Comparison of ENCODE assay signal across 9 mouse cellular contexts in genomic region chr10:84480667-84481326, GRCm38 (mm10). TPM values are rescaled to one million over a fixed set of nuclear protein-coding genes. Genes with fewer than 3 reads are reported as not detected.
A peak's percentile ranks its signal among the peaks of the same experiment; 100 is the strongest.
DNase-seq lines count a peak whose midpoint lies in the region; ATAC-seq and TF ChIP-seq lines count a peak whose summit lies in the region.
"Had no signal": no experiment of that assay in that cellular context is flagged by ENCODE, and none has a peak within 500 bp of the region (broad histone marks: within the 10 kb centered on the region; RNA-seq: fewer than 3 reads in every experiment).

No protein-coding gene starts in this region.

- no peak for DNase-seq in neural tube, embryonic 11.5 days (ENCODE audit: low spot score)
- DNase-seq in neural tube, embryonic 10.5 days (ENCODE audit: extremely low spot score, low spot score), result no peak
- peak; percentile 66 for DNase-seq in embryonic facial prominence, embryonic 14.5 days (ENCODE audit: low spot score)
- DNase-seq in heart, postnatal 14 days, result peak; percentile 46 to 49
- DNase-seq in frontal cortex, postnatal 25 days (ENCODE audit: low spot score in 2 of 2), result no peak
- DNase-seq in thymus, postnatal 0 days (ENCODE audit: low spot score), result no peak

- no peaks in the 10 kb centered on the region for H3K79me2 ChIP-seq in myocyte (ENCODE audit: control insufficient read depth, insufficient read depth)

- H3K9me3 ChIP-seq in neural tube, embryonic 11.5 days (ENCODE audit: control insufficient read depth, low read length), result no peaks in the 10 kb centered on the region
- H3K9me3 ChIP-seq in embryonic facial prominence, embryonic 14.5 days (ENCODE audit: control insufficient read depth, low read length), result no peaks in the 10 kb centered on the region
- H3K9me3 ChIP-seq: stomach, embryonic 15.5 days had no signal

- TF ChIP-seq POLR2A in myocyte (IDR thresholded peaks at IDR 0.05; ENCODE audit: insufficient read length, low read depth), result no peak

- WGBS in neural tube, embryonic 11.5 days, result 73% methylated on average over 8 of the region's 8 CpGs
- WGBS in embryonic facial prominence, embryonic 14.5 days, result 35% methylated on average over 8 of the region's 8 CpGs

- no peaks in the 10 kb centered on the region for H3K36me3 ChIP-seq in neural tube, embryonic 11.5 days (ENCODE audit: control insufficient read depth, insufficient read depth, low read length)
- H3K36me3 ChIP-seq in embryonic facial prominence, embryonic 14.5 days (ENCODE audit: control insufficient read depth, insufficient read depth, low read length), result no peaks in the 10 kb centered on the region
- H3K36me3 ChIP-seq in myocyte (ENCODE audit: control insufficient read depth, insufficient read depth), result no peaks in the 10 kb centered on the region
- H3K36me3 ChIP-seq: stomach, embryonic 15.5 days had no signal

- no peak overlapping the region for H3K4me2 ChIP-seq in neural tube, embryonic 11.5 days (ENCODE audit: low read depth)
- H3K4me2 ChIP-seq in embryonic facial prominence, embryonic 14.5 days (ENCODE audit: low read depth, low read length), result no peak overlapping the region
- H3K4me2 ChIP-seq in myocyte (ENCODE audit: low read depth), result peak overlapping the region; percentile 57
- H3K4me2 ChIP-seq: stomach, embryonic 15.5 days had no signal

- H3K27ac ChIP-seq in neural tube, embryonic 11.5 days (ENCODE audit: low read depth, low read length), result 0 out of 2 replicates have a peak overlapping the region, but pooled peaks have one; percentile 21
- H3K27ac ChIP-seq in embryonic facial prominence, embryonic 14.5 days (replicated peaks; ENCODE audit: low read depth, low read length), result no peak overlapping the region; the same call in 1 of the 2 replicates
- H3K27ac ChIP-seq: stomach, embryonic 15.5 days had no signal

- intact Hi-C loops in heart, postnatal 14 days (cut with DNase I), result no loop called here

- H3K4me3 ChIP-seq in neural tube, embryonic 11.5 days (ENCODE audit: low read depth, low read length), result no peak overlapping the region
- no peak overlapping the region for H3K4me3 ChIP-seq in embryonic facial prominence, embryonic 14.5 days (ENCODE audit: low read depth, low read length)
- H3K4me3 ChIP-seq in myocyte, result no peak overlapping the region
- H3K4me3 ChIP-seq: stomach, embryonic 15.5 days had no signal

- ATAC-seq in neural tube, embryonic 11.5 days (ENCODE audit: insufficient read depth, low FRiP score, low TSS enrichment), result no peak
- peak; percentile 55; the same call in 1 of the 2 replicates for ATAC-seq in embryonic facial prominence, embryonic 14.5 days (ENCODE audit: low read depth)
- no peak for ATAC-seq in CD4-positive, CD25-positive, alpha-beta regulatory T cell, adult 4 months

- H3K27me3 ChIP-seq in neural tube, embryonic 11.5 days (ENCODE audit: control insufficient read depth, insufficient read depth, low read length), result no peaks in the 10 kb centered on the region
- no peaks in the 10 kb centered on the region for H3K27me3 ChIP-seq in embryonic facial prominence, embryonic 14.5 days (replicated peaks; ENCODE audit: control insufficient read depth, insufficient read depth, low read length)
- H3K27me3 ChIP-seq in myocyte (ENCODE audit: control insufficient read depth, insufficient read depth, insufficient read length), result no peaks in the 10 kb centered on the region
- H3K27me3 ChIP-seq: stomach, embryonic 15.5 days had no signal

- H3ac ChIP-seq in myocyte (ENCODE audit: control insufficient read depth, insufficient read length), result no peak overlapping the region

- peaks cover 21% of the 10 kb centered on the region for H3K4me1 ChIP-seq in neural tube, embryonic 11.5 days (ENCODE audit: control insufficient read depth, insufficient read depth, low read length)
- 0 out of 2 replicates have a peak, but pooled peaks cover 15% of the 10 kb centered on the region for H3K4me1 ChIP-seq in embryonic facial prominence, embryonic 14.5 days (ENCODE audit: control insufficient read depth, insufficient read depth, low read length)

- H3K9ac ChIP-seq in neural tube, embryonic 11.5 days (ENCODE audit: low read length), result no peak overlapping the region
- H3K9ac ChIP-seq in embryonic facial prominence, embryonic 14.5 days (ENCODE audit: low read depth, low read length), result no peak overlapping the region
- H3K9ac ChIP-seq: stomach, embryonic 15.5 days had no signal

TF ChIP-seq in myocyte, 11 proteins besides CTCF, POLR2A, EP300 and RAD21:
- peak in 1 of 3 experiments; percentile 7 for TF ChIP-seq MYOD1 (IDR thresholded peaks at IDR 0.05; ENCODE audit: control insufficient read depth in 1 of 3, insufficient read length in 2 of 3, low read depth in 2 of 3)
- TF ChIP-seq TCF3 (IDR thresholded peaks at IDR 0.05; ENCODE audit: insufficient read length, low read depth), result no peak
- TF ChIP-seq CEBPB (IDR thresholded peaks at IDR 0.05; ENCODE audit: insufficient read depth, poor library complexity, severe bottlenecking), result peak; percentile 91

RNA-seq across cellular contexts. Expression of gene Nuak1, which starts 40.4 kb away (rescaled TPM):
- 3.3 and 3.7 TPM in 2 replicates for polyA plus RNA-seq in neural tube, embryonic 11.5 days (2014; fragmentation: Nextera tagmentation; extraction: Ambion mirVana)
- polyA plus RNA-seq in embryonic facial prominence, embryonic 14.5 days (2014; fragmentation: Nextera tagmentation; extraction: Ambion mirVana), result 3.3 and 3.7 TPM in 2 replicates
- 10 to 100 TPM; 19.9 to 20.6 TPM for total RNA-seq in heart, postnatal 14 days (2021)
- 21.8 TPM for polyA plus RNA-seq in myocyte (2012; fragmentation: generic; extraction: Trizol)
- 0.50 and 0.73 TPM in 2 replicates for polyA plus RNA-seq in thymus, postnatal 0 days (2015; fragmentation: Nextera tagmentation; extraction: Ambion mirVana)
- not detected for polyA plus RNA-seq in CD4-positive, CD25-positive, alpha-beta regulatory T cell, adult 4 months (2017; shearing (Covaris generic))

RNA-seq across cellular contexts. Expression of gene Ckap4, which starts 53.1 kb away (rescaled TPM):
- 90.0 and 91.2 TPM in 2 replicates for polyA plus RNA-seq in neural tube, embryonic 11.5 days (2014; fragmentation: Nextera tagmentation; extraction: Ambion mirVana)
- polyA plus RNA-seq in embryonic facial prominence, embryonic 14.5 days (2014; fragmentation: Nextera tagmentation; extraction: Ambion mirVana), result 193 and 203 TPM in 2 replicates
- 10 to 100 TPM; 34.1 to 44.0 TPM for total RNA-seq in heart, postnatal 14 days (2021)
- 58.8 TPM for polyA plus RNA-seq in myocyte (2012; fragmentation: generic; extraction: Trizol)
- polyA plus RNA-seq in thymus, postnatal 0 days (2015; fragmentation: Nextera tagmentation; extraction: Ambion mirVana), result 11.4 and 12.7 TPM in 2 replicates
- under 1 TPM; 0.20 to 0.23 TPM for polyA plus RNA-seq in CD4-positive, CD25-positive, alpha-beta regulatory T cell, adult 4 months (2017; shearing (Covaris generic))

Comparison
In these comparisons a context has a peak if more than half of its experiments do, and no peak if none do; other contexts are left out.
1. DNase-seq: peak in embryonic facial prominence, embryonic 14.5 days (single experiment) and heart, postnatal 14 days (2 of 2); none in neural tube, embryonic 11.5 days (single experiment), neural tube, embryonic 10.5 days (single experiment), frontal cortex, postnatal 25 days (0 of 2) and thymus, postnatal 0 days (single experiment).
2. RNA of gene Ckap4, which starts 53.1 kb away (polyA plus RNA-seq): 193 to 203 TPM in embryonic facial prominence, embryonic 14.5 days, 90.0 to 91.2 TPM in neural tube, embryonic 11.5 days, 58.8 TPM in myocyte (single experiment) and 11.4 to 12.7 TPM in thymus, postnatal 0 days; 0.20 to 0.23 TPM in CD4-positive, CD25-positive, alpha-beta regulatory T cell, adult 4 months; every median in the first group is over 10 times any median in the second.